Mouse (Mus musculus) embryonic facial prominence, embryonic 11.5 days (tissue): ENCODE measurements around the gene Rhbdd1. TPM values are rescaled to one million over a fixed set of nuclear protein-coding genes. Genes with fewer than 3 reads are reported as not detected.

Experiments
- ATAC-seq: fragments of 200-750 bp; cut with Nextera tagmentation; replicated peaks from 2 replicates; pipeline ENCODE4 v1.8.0; 2017; ENCODE audit warnings: low read depth; ENCODE audit not compliant: insufficient number of reproducible peaks, low FRiP score, low TSS enrichment
- DNase-seq: peaks from one replicate; pipeline ENCODE4 v3.0.0-alpha.2; 2015; ENCODE audit warnings: low spot score
- H3K27ac ChIP-seq: fragments of 300-500 bp; sonication (generic); replicated peaks from 2 replicates; pipeline ENCODE4 v1.5.1; 2014; ENCODE audit warnings: mild to moderate bottlenecking, low read depth, low read length, control low read depth
- H3K27me3 ChIP-seq: fragments of 300-500 bp; sonication (generic); 2 replicates; pipeline ENCODE4 v1.6.1; 2014; ENCODE audit warnings: mild to moderate bottlenecking, low read length, moderate library complexity, mixed read lengths; ENCODE audit not compliant: control insufficient read depth, insufficient read depth
- H3K36me3 ChIP-seq: fragments of 300-500 bp; sonication (generic); replicated peaks from 2 replicates; pipeline ENCODE4 v1.6.1; 2014; ENCODE audit warnings: low read depth, mild to moderate bottlenecking, low read length, moderate library complexity, mixed read lengths; ENCODE audit not compliant: control insufficient read depth, insufficient read depth
- H3K4me1 ChIP-seq: fragments of 300-500 bp; sonication (generic); 2 replicates; pipeline ENCODE4 v1.6.1; 2014; ENCODE audit warnings: low read length, mixed read lengths; ENCODE audit not compliant: control insufficient read depth, insufficient read depth
- H3K4me2 ChIP-seq: fragments of 300-500 bp; sonication (generic); 2 replicates; pipeline ENCODE4 v1.6.1; 2014; ENCODE audit warnings: low read depth, mild to moderate bottlenecking, control low read depth, low read length, moderate library complexity
- H3K4me3 ChIP-seq: fragments of 300-500 bp; sonication (generic); 2 replicates; pipeline ENCODE4 v1.5.1; 2014; ENCODE audit warnings: low read depth, low read length, control low read depth
- H3K9ac ChIP-seq: fragments of 300-500 bp; sonication (generic); replicated peaks from 2 replicates; pipeline ENCODE4 v1.6.1; 2014; ENCODE audit warnings: mild to moderate bottlenecking, control low read depth, low read length
- H3K9me3 ChIP-seq: fragments of 300-500 bp; sonication (generic); replicated peaks from 2 replicates; pipeline ENCODE4 v1.6.1; 2016; ENCODE audit warnings: mild to moderate bottlenecking, low read length, inconsistent platforms, mixed read lengths; ENCODE audit not compliant: control insufficient read depth
- WGBS: fragments of 180-500 bp; shearing (Covaris S2); extraction: QIAGEN DNeasy Blood & Tissue Kit; methylation state at CpG from one replicate; pipeline ENCODE4 v1.1.7; 2014; 5-methylcytosine and 5-hydroxymethylcytosine counted together
- microRNA-seq: library from miRNA; unstranded; fragments of <30 nt; microRNA quantifications from one replicate; pipeline ENCODE4, GENCODE M21; 2016; ENCODE audit warnings: borderline number of aligned reads
- polyA plus RNA-seq: library from polyadenylated mRNA; unstranded; fragments of >200 nt; fragmentation: Nextera tagmentation; extraction: Ambion mirVana; gene quantifications from 2 replicates; pipeline ENCODE4 v1.2.1, GENCODE M21; 2014

Rhbdd1 gene
- polyA plus RNA-seq, 1 experiment from 2014 or later: 6.7 TPM

DNA sequence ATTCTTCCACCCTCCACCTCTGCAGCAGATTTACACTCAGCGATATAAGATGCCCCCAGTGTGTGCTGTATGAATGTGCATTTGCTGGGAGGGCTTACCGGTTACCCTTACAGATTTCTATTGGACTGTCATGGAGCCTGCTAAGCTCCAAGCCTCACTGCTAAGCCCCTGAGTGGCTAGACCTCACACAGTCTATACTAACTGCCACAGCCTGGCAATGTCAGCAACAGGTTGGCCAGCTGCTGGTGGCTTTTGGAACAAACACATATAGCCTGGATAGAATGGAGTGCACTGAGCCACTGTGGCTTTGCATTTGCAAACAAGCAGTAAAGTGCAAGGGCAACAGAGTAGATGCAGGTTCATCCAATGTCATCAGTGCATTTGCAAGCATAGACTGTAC is 175.7 kb downstream of the Rhbdd1 start:
- Histone ChIP-seq H3K4me1 (no peaks in the 10 kb centered on the region), H3K4me3 (no peak overlapping the region), H3K27ac (no peak overlapping the region), H3K9ac (no peak overlapping the region), H3K9me3 (no peaks in the 10 kb centered on the region), H3K27me3 (no peaks in the 10 kb centered on the region), H3K36me3 (no peaks in the 10 kb centered on the region), H3K4me2 (no peak overlapping the region)
- no peak for DNase-seq
- no peak for ATAC-seq
- WGBS: 79% methylated on average over 2 of the region's 2 CpGs

Small RNA genes within 50 kb of the gene (microRNA-seq; reads per million reads assigned to microRNA genes)
- gene Gm22112: not detected

Other genes starting within 250 kb of the Rhbdd1 start
- 31.9 and 35.9 TPM in 2 replicates for gene Gm9747, start 83.3 kb upstream of the Rhbdd1 start, polyA plus RNA-seq
- 7.9 and 8.3 TPM in 2 replicates for gene Irs1, start 25.0 kb upstream of the Rhbdd1 start, polyA plus RNA-seq